Mouse (Mus musculus): ENCODE results near the gene Tbx5.

The Tbx5 gene

DNA sequence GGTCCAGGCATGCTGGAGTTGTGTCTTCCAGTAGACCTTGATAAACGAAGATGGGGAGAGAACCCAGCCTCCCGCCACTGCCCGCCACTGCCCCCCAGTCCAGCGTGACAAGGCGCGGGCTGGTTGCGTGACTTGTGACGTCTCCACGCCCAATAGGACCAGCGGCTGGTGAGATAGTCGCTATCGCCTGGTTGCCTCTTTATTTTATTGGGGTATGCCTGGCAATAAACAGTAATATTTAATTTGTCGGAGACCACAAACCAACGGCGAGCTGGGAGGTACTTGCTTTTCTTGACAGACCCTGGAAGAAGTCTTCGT is at the start of gene Tbx5:
Gene Tbx5 (plus strand): TSS at position 190 of the 318 bp plus-strand sequence.
- DNase-seq (ENCODE audit: low spot score in 2 of 2): no peak

DNA sequence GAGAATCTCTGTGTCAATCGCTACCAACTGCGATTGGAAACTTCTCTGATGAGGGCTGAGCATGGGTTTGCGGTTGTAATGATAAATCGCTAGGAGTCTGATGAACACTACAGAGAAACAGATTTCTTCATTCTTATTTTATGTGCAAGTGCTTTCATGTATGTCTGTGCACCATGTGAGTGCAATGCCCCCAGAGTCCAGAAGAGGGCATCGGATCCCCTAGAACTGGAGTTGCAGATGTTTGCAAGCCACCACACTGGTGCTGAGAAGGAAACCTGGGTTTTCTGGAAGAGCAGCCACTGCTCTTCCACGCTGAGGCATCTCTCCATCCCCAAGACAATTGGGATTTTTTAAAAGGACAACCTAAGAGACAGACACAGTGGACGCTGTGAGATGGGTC is 46.5 kb upstream of the Tbx5 start:
- DNase-seq (ENCODE audit: low spot score in 2 of 2): no peak

DNA sequence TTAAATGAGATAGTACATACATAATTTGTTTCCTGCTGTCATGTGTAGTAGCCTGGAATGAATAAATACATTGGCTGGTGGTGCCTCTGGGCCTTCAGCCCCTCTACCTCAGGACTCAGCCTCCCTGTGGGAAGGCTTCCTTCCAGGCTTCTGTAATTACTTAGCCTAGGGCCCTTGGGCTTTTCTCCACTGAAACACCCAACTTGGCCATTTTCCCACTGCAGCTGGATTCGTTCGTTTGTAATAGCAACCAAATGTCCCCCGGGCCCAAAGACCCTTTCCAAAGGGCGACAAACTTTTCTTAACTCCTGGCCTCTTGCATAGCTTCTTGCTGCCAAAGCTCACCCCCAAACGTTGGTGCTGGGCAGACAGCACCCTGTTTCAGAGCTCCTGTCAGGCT is 40.8 kb upstream of the Tbx5 start:
- no peak for DNase-seq (ENCODE audit: low spot score in 2 of 2)

DNA sequence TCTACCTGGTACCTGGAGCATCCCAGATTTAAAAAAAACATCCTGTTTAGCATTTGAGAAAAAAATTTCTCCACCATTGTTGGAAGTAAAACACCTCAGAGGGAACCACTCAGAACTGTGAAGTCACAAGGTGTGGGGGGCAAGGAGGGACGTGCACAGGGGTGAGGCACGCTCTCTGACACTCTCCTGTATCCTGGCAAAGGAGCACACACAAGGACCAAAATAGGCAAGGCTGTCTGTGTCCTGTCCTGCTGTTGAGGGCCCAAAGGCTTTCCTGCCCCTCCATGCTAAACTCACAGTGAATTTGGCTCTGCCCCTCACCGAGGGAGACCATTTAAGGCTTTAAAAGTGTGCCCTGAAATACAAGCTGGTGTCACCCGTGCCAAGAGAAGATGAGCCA is 38.5 kb upstream of the Tbx5 start:
- DNase-seq (ENCODE audit: low spot score in 2 of 2): no peak

DNA sequence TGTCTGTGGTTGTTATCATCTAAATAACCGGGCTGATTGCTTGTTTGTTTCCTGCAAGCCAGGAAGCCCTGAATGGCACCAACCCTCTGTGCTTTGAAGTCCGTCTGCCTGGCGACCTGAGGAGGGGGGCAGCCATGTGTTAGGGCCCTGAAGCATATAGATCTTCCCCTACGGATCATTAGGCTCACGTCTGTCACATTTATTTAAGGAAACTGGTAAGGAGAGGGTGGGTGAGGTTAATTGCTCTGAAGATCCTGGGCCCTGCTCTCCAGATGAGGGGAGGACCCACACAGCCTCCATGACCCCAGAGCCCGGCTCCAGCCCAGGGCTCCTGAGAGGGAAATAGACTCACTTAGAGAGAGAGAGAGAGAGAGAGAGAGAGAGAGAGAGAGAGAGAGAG is 37.1 kb upstream of the Tbx5 start:
- DNase-seq (ENCODE audit: low spot score in 2 of 2): no peak

DNA sequence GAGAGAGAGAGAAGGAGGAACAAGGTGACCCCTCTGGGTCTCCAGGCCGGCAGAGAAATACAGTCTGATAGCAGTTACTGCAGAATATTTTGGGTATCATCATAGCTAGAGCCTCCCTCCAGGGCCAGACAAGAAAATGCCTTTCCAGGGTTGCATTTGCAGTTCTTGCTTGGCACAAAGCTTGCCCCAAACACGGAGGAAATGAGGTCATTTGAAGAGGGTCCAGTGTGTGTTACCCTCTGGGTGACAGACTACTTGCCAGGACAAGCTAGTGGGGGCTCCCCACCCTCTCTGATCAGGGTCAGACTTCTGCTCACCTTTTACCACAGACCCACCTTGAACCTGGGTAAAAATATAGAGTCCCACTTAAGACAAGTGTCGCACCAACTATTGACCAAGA is 36.7 kb upstream of the Tbx5 start:
- no peak for DNase-seq (ENCODE audit: low spot score in 2 of 2)

DNA sequence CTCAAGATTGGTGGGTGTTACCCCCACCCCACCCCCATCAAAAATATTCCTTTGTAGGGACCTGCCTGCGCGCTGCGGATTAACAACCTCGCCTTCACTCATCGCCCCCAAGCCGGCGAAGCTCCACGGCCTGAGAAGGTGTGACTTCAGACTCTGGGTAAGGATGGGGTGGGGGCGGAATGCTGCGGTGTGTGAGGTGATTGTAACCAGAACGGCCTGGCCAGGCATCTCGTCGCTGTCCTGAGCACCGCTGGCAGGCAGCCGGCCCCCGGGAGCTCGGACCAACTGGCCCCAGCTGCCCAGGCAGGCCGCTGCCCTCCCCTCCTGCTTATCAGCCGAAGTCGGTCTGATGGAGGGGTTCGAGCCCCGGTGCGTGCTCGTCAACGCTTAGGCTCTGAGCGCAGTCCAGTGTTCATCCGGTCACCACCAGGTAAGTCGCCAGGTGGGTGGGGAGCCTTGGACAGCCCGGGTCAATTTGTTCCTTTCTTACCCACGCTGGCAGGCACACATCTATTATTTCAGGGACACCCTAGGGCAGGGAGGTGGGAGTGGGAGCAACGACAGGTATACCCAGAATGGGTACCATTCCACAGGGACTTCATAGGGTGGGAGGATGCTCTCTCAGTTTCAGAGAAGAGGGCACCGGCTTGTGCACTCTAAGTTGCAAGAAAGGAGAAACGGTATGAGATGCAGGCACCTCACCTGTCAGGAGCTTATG is 35.9 kb upstream of the Tbx5 start:
- DNase-seq (ENCODE audit: low spot score in 2 of 2): no peak

DNA sequence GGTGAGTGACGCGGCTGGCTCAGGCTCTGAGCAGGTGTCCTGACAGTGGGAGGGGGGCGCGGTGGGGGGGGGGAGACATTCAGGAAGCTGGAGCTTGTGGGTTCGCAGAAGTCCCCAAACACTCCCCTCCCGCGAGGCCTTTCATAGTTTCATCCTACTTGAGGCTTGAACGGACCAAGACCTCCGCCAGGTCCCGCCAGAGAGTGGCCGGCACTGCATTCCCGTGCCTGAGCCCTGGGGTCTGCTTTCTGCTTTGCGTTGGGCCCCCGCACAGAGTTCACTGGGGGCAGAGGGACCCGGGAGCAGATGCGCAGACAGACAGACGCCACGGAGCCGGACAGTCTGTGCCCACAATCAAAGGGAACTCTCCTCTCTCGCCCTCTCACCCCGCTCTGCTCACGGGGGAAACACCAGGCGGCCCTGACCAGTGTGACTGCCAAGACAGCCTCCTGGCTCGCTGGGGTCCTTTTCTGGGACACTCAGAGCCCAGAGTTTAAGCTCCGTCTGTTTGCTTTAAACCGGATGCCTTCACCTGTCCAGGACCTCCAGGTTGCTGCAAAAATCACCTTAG is 34.8 kb upstream of the Tbx5 start:
- no peak for DNase-seq (ENCODE audit: low spot score in 2 of 2)

DNA sequence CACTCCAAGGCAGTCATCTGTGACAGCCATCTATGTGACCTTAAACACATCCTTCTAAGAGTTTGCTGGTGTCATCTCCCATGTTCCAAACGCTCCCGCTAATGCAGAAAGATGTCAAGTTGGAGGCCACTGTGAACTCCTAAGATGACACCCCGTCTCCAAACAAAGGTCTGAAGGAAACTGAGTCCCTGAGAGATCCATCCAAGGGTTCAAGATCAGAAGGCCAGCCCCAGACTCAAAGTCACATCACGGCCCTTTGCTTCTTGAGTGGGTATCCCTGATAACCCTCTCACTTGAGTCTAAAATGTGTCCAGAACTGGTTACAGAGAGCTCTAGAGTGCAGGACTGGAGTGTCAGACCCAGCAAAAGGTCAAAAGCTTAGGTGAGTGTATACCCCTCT is 34.2 kb upstream of the Tbx5 start:
- DNase-seq (ENCODE audit: low spot score in 2 of 2): no peak

DNA sequence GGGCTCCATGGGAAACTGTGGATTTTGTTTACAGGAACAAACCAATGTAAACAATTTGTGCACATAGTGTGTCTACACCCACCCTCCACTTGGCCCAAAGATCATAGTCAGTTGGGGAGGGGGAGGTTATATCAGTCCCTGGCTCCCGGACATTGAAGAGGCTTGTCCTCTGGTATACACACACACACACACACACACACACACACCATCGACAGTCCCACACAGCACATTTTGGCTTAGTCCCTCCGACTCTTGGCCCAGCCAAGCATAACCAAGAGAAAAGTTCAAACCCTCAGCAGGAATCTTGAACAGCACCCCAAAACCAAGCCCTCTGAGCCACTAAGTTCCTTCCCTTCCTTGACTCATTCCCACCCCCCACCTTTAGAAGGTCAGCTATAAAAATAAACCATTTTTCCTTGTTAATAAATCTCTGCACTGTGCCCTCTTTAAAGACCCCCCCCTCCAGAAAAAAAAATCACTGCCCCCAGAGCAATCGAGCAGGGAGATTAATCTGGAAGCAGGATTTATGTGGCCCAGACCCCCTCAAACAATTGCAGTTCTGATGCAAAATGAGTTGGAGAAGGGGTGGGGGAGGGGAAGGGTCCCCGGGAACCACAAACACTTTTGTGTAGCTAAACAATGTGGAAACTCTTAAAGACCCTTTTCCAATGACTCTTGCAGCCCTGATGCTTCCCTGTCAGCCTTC is 33.6 kb upstream of the Tbx5 start:
- DNase-seq (ENCODE audit: low spot score in 2 of 2): no peak

DNA sequence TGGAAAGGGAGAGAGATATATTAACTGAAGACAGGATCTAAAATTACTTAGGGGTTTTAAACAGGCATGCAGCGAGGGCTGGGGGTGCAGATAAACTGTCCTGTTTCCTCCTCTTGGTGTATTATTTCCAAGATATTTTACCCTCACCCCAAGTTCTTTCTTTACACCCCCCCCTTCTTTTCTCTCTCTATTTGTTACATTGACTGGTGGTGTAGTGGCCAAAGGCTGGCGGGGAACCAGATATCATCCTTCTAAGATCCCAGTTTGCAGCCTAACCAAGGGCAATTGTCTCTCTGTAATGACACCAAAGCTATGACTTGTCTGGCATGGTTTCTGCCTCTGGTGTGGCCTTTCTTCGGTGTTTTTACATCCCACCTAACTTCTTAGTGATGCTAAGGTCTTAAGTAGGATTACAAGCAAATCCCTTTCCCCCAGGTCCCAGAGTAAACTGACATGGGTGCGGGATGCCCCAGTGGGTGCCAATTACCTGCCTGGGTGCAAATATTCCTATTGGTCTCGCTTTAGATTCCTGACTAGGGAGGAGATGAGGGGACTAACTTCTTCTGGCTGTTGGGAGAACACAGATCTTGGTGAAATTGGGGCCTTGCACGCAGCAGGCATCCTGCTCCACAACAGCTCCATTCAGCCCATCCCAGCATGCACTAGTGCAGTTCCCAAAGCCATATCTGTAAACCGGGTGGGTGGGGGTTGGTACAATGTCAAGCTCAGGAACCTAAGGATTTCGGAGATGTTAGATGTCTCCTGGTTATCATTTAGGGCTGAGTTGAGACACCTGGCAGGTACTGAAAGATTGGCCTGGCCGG is 32.8 kb upstream of the Tbx5 start:
- DNase-seq (ENCODE audit: low spot score in 2 of 2): no peak

DNA sequence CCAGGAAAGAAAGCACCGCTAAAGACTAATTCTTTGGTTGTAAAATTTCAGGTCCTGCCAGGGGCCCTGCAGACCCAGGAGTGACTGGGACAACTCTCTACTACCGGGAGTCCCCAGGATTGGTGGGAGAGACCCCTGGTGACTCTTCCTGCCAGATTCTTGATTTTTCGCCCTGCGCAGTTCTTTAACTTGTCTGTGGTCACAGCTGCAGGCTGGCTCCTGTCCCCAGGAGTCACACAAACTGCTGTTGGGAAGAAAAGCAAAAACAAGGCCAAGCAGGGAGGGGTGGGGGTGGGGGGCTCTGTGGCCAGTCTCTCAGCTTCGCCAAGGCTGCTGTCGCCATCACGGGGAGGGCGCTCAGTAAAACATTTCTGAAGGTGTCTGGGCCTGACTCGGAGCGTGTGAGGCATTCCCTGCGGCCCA is 32.2 kb upstream of the Tbx5 start:
- DNase-seq (ENCODE audit: low spot score in 2 of 2): no peak

DNA sequence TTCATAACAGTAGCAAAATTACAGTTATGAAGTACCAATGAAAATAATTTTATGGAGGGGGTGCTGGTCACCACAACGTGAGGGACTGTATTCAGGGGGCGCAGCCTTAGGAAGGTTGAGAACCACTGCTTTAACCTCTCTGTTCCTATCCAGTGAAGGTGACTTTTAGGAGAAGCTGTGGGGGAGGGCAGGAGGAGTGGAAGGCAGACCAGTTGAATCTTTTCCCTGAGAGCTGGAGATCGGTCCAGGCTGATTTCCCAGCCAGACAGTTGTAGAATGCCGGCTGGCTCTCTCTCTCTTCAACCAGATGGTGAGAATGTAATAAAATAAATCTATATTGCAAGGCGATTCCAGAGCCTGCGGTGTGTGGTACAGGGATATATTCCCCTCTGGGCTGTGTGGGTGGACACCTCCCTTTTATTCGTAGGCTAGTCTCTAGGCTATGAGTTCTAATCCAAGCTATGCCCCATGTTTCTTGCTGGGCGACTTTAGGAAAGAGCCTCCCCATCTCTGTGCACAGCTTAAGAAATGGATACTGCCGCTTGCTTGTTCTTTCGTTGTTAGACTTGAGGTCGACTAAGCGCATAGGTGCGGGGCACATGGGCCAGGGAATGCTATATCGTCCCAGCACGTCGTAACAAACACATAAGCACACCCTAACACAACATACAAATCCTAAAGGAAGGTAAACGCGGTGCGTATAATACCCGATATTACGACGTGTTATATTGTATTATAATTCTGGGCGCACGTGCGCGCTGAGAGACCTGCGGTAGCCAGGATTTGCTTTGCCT is 29.7 kb upstream of the Tbx5 start:
- no peak for DNase-seq (ENCODE audit: low spot score in 2 of 2)

DNA sequence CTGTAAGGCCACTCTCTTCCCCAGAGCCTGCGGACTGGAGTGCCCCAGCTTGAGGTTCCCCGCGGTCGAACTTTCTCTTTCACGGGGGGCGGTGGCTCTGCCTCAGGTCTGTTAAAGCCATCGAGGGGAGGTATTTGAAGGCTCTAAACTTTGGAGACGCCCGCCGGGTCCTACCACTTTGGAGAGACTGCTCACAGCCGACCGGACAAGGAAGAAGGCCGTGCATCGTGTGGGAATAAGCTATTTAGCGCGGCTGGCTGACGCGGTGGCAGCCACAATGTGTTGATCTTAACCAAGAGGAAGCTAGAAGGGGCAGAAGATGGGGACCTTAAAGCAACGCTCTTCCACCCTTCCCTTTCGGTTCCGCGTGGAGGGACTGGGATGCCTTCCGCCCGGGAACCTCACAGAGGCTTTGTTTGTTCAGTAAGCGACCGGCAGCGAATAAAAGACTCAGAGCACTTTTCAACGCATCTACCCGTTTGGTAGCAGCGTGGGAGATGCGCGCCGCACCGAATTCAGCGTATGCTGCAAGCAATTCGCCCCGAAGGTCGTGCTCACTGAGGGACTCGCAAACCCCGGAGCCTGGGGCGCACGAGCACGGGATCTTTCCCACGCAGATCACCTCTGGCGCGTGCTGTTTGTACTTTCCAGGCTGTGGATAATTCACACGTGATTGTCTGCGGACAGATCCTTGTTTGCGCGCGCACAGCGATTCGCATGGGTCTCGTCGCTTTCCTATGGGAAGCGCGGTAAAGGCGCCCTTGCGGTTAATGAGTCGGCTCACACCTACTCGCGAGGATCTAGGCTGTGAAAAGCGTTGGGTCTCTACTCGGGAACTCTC is 28.8 kb upstream of the Tbx5 start:
- DNase-seq (ENCODE audit: low spot score in 2 of 2): no peak

DNA sequence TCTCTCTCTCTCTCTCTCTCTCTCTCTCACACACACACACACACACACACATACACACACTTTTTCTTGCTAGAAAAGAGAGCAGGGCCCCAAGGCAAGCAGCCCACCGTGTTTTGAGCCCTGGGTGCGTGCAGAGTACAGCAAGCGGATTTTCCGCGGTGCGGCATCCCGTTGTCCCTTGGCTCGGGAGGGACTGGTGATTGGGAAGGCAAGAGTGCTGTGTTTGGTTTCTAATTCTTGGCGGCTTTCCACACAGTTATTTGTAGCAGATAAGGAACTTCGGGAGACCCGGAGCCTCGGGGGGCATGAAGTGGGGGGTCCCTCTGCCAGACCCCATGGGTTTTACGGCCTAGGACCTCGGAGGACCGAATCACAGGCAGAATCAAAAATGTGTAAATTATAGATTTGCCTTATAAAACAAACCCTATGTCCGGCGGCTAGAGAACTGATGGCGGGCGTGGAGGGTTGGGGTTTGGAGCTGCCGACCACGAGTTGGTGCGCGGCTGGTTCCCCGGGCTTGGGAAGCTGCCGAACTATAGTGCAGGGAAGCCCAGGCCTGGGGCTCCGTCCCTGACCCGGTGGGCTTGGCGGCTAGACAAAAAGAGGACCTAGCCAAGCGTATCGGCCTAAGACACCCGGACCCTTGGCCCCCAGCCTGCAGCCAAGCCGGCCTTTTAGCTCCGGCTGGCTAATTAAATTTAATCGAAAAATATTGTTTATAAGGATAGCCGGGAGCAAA is 28.0 kb upstream of the Tbx5 start:
- DNase-seq (ENCODE audit: low spot score in 2 of 2): no peak

DNA sequence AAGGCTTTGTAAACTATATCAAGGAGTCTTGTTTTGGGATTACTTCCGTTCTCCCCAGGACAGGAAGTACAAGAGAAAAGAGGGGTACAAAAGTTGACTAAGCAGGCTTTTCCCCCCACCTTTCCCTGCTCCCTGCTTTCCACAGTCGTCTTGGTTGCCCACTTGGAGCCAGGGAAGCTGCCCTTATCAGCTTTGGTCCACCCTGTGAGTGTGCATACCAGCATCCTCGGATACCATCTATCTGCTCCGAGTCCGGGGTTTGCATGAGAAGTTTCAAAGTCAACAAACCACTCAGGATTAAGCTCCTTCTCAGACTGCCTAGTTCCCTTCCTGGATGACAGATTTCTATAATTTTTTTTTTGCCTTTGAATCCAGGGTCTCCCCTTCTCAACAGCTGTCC is 26.8 kb upstream of the Tbx5 start:
- no peak for DNase-seq (ENCODE audit: low spot score in 2 of 2)

DNA sequence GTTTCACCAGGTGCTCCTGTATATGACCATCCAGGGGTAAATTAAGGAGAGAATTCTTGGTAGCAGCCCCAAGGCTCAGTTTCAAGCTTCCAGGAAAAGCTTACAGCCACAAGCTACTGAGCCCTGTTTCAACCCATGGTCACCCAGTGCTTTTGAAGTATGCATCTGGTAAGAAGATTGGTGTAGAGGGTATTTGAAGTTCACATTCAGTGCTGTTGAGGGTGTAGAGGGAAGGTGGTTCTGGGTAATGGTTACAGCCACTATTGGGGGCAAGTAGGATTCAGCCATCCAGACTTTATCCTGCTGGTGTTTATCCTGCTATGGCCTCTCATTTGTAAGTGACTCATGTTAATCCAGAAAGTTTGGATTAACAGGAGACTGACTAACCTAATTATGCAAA is 26.0 kb upstream of the Tbx5 start:
- DNase-seq (ENCODE audit: low spot score in 2 of 2): no peak

DNA sequence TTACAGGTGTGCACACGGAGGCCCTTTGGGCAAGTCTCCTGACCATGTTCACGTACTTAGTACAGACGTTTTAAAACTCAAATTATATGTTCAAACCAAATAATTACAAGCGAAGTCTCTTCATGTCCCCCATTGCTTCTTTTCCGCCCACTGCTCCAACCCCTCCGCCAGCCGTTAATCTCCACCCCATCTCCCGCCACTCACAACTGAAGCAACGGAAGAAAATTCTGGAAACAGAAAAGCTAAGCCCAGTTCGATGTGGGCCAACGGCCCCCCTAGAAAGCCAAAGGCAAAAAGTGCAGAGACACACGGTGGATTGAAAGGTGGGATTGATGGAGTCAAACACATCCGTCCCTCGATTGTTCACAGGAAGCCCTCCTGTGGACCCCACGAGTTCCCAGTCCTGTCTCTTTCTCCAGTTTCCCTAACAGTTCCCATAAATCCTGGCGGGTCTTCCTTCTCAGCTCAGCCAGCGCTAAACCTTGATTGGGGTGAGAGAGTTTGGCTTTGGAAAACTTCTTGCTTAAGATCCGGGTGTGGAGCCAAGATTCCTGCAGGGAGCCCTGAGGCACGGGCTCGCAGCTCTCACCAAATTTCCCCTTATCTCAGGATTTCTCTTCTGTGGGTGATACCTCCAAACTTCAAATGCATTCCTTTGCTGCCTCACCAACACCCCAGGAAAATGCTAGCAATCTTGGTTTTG is 24.8 kb upstream of the Tbx5 start:
- no peak for DNase-seq (ENCODE audit: low spot score in 2 of 2)

DNA sequence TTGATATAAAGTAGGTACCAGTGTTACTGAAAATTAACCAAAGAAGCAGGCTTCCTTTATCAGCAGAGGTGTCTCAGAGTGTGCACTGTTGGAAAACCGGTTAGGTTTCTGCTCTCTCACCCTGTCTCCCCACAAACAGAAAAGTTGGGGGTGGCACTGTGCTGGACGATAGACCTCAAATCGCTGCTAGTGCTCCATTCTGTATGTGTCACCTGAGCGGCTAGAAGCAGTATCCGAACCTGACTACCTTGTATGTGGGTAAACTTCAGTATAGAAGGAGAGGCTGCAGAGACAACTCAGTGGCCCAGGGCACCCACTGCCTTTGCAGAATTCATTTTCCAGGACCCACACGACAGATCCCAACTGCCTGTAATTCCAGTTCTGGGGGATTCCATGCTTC is 23.8 kb upstream of the Tbx5 start:
- DNase-seq (ENCODE audit: low spot score in 2 of 2): no peak

Data from spleen, postnatal 10 days (tissue).